Mouse (Mus musculus) megakaryocyte, embryonic 14.5 days (primary cell): ENCODE data around the gene Il4. TPM values are rescaled to one million over a fixed set of nuclear protein-coding genes. Genes with fewer than 3 reads are reported as not detected.

Experiments used
- H3K27me3 ChIP-seq: replicated peaks from 2 replicates; pipeline ENCODE3; 2012; ENCODE audit warnings: inconsistent platforms
- H3K36me3 ChIP-seq: replicated peaks from 2 replicates; pipeline ENCODE3; 2012; ENCODE audit warnings: low read length, inconsistent platforms, mixed read lengths
- H3K4me1 ChIP-seq: 2 replicates; pipeline ENCODE4 v1.6.1; 2012; ENCODE audit warnings: inconsistent platforms
- H3K4me3 ChIP-seq: replicated peaks from 2 replicates; pipeline ENCODE3; 2012; ENCODE audit warnings: moderate library complexity, mild to moderate bottlenecking, inconsistent platforms
- H3K9me3 ChIP-seq: 2 replicates; pipeline ENCODE4 v1.6.1; 2012; ENCODE audit warnings: inconsistent platforms
- FLI1 ChIP-seq: IDR thresholded peaks from 2 replicates; pipeline ENCODE4 v1.6.1; 2012; ENCODE audit warnings: low read length, inconsistent platforms, mixed read lengths
- GATA1 ChIP-seq: IDR thresholded peaks from 3 replicates; pipeline ENCODE4 v1.6.1; 2012; ENCODE audit warnings: mixed read lengths, low read length, inconsistent platforms, borderline replicate concordance
- polyA plus RNA-seq: library from polyadenylated mRNA; stranded (reverse); fragments of >175 nt; gene quantifications from 2 replicates; pipeline ENCODE4 v1.2.3, GENCODE M21; 2012; ENCODE audit warnings: low replicate concordance; ENCODE audit not compliant: insufficient read depth

Gene Il4
- polyA plus RNA-seq, 1 experiment = not detected

DNA sequence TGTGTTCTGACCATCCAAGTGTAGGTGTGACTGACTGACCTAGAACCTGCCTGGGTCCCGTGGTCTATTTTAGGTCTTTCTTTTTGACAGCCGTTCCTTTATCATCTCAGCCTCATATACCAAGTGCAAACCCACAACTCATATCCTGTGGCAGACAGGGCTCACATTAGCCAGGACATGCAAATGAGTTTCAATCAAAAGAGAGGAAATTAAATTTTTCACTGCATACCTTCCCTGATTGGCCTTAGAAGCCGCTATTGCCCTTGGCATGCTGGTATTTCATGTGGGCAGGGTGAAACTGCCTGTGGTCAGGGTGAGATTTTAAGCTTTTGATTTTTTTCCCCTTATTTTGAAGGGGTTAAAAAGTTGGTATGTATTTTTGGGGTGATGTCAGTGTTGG is 8.8 kb downstream of the Il4 start:
- Histone ChIP-seq H3K36me3 (peaks cover 11% of the 10 kb centered on the region), H3K9me3 (peaks cover 5% of the 10 kb centered on the region), H3K4me1 (peaks cover 56% of the 10 kb centered on the region)

DNA sequence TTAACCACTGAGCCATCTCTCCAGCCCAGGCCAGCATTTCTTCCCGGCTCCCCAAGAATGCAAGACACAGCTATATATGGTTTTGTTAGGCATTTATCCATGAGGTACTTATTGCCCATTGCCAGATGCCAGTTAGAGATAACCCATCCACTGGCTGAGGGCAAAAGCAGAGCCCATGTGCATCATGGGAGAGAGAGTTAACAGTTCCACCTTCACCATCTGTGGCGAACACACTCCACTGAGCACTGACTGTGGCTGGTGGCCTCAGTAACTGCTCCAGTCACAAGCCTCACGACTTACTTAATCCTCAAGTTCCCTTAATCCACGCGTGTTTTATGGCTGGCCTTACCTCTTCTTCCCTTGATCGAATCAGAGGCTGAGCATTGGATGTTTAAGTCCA is 9.2 kb downstream of the Il4 start:
- H3K4me1 ChIP-seq = peaks cover 51% of the 10 kb centered on the region
- H3K9me3 ChIP-seq = peaks cover 5% of the 10 kb centered on the region
- peak overlapping the region; percentile 60 for H3K4me3 ChIP-seq
- peaks cover 11% of the 10 kb centered on the region for H3K36me3 ChIP-seq
- no peak for TF ChIP-seq FLI1
- TF ChIP-seq GATA1 = no peak
- H3K27me3 ChIP-seq = peaks cover 5% of the 10 kb centered on the region

More for the DNA sequence above, 8.8 kb downstream of the Il4 start:
- no peak for TF ChIP-seq GATA1
- no peak for TF ChIP-seq FLI1
- Histone ChIP-seq H3K27me3 (peaks cover 5% of the 10 kb centered on the region), H3K4me3 (no peak overlapping the region)

DNA sequence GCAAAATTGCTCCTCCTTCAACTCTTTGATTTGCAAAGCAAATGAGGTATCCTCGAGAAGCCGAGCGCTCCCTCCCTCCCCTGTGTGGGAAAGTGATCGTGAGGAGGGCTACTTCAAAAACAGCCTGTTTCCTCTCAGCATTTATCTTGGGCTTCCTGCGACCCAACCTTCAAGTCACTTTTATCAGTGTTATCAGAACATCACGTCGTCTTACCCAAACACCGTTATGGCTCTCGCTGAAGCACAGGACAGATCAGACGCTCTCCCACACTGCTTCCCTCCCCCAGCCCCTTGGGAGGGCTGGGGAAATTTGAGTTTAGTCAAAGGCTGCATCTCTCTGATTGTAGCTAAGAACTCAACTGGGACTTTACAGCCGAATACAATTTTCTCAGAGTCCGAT is 12.9 kb downstream of the Il4 start:
- H3K36me3 ChIP-seq = peaks cover 21% of the 10 kb centered on the region
- H3K4me3 ChIP-seq = peak overlapping the region; percentile 34
- H3K9me3 ChIP-seq = no peaks in the 10 kb centered on the region
- TF ChIP-seq FLI1 = no peak
- no peak for TF ChIP-seq GATA1
- H3K27me3 ChIP-seq = peaks cover 5% of the 10 kb centered on the region
- H3K4me1 ChIP-seq = peaks cover 50% of the 10 kb centered on the region

DNA sequence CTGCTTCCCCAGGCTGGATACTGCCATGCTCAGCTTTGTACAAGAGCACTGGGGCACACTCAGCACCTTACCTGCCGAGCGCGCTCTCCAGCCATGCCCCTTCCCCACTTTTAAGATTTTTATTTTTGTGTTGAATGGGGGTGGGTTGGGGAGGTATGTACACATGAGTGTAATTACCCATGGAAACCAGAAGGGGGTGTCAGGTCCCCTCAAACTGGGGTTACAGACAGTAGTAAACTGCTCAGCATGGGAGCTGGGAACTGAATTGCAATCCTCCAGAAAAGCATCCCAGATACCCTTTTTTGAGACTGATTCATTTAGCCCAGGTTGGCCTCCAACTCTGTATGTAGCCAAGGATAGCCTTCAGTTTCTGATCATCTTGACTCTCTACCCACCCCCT is 13.5 kb downstream of the Il4 start:
- Histone ChIP-seq H3K4me1 (peaks cover 46% of the 10 kb centered on the region), H3K4me3 (no peak overlapping the region), H3K36me3 (peaks cover 27% of the 10 kb centered on the region), H3K9me3 (no peaks in the 10 kb centered on the region), H3K27me3 (peaks cover 5% of the 10 kb centered on the region)
- TF ChIP-seq GATA1 (no peak), FLI1 (no peak)

DNA sequence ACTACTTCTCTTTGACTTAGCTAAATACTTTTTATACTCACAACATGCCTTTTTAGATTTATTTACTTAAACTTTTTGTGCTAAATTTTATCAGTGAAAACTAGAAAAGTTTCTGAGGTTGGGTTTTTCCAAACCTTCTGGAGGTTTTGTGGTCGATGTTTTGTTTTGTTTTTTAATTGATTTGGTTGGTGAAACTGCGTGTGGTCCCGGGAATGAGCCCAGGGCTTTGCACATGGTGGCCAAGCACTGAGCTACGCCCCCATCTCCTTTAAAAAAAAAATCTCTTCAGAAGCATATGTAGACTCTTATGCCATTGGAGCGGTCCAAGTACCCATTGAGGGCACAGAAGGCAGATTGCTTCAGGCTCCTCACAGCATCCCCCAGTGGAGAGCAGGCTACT is 27.4 kb downstream of the Il4 start:
- Histone ChIP-seq H3K4me1 (peaks cover 43% of the 10 kb centered on the region), H3K36me3 (peaks cover 69% of the 10 kb centered on the region), H3K9me3 (peaks cover 3% of the 10 kb centered on the region; the same call in 1 of the 2 replicates), H3K27me3 (no peaks in the 10 kb centered on the region), H3K4me3 (no peak overlapping the region)
- TF ChIP-seq GATA1 (no peak), FLI1 (no peak)

DNA sequence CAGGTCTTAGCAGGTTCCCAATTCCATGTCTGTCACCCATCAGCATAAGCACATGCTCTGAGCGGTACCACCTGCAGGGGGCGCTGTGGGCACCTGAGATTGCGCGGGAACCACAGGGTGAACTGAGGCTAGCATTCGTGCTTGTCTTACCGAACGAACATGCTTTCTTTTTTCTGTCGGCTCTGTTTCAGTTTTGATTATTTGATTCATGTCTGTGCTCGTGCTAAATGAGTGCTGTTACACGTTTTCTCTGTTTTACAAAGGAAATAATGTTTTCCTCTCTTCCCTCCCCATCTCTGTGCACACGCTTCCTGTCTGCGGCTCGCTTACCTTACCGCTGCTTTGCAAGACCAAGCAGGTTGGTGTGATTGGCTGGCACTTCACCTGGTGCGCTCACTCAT is 28.1 kb downstream of the Il4 start:
- peaks cover 3% of the 10 kb centered on the region; the same call in 1 of the 2 replicates for H3K9me3 ChIP-seq
- TF ChIP-seq FLI1 = no peak
- TF ChIP-seq GATA1 = no peak
- H3K27me3 ChIP-seq = no peaks in the 10 kb centered on the region
- peaks cover 47% of the 10 kb centered on the region for H3K4me1 ChIP-seq
- H3K4me3 ChIP-seq = peak overlapping the region; percentile 89
- peaks cover 65% of the 10 kb centered on the region for H3K36me3 ChIP-seq

DNA sequence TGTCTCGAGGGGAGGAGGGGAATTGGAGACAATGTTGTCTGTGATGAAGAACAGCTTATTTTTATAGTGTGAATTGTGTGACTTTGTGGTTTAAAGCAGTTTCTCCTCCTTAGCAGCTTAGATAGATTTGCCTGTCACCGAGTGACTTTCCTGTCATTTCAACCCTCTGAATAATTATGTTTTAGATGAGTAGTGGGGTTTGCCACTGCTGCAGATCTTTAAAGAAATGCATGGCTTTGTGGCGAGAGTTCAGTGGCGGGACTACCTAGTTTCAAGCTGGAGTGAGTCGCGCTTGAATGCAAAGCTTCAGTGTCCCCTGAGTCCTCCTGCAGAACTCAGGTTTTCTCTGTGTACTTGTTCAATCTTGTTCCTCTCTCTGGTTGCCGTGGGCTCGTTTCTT is 30.2 kb downstream of the Il4 start:
- no peaks in the 10 kb centered on the region for H3K9me3 ChIP-seq
- H3K4me3 ChIP-seq = no peak overlapping the region
- H3K4me1 ChIP-seq = peaks cover 50% of the 10 kb centered on the region
- peaks cover 63% of the 10 kb centered on the region for H3K36me3 ChIP-seq
- TF ChIP-seq FLI1 (no peak), GATA1 (no peak)
- no peaks in the 10 kb centered on the region for H3K27me3 ChIP-seq

DNA sequence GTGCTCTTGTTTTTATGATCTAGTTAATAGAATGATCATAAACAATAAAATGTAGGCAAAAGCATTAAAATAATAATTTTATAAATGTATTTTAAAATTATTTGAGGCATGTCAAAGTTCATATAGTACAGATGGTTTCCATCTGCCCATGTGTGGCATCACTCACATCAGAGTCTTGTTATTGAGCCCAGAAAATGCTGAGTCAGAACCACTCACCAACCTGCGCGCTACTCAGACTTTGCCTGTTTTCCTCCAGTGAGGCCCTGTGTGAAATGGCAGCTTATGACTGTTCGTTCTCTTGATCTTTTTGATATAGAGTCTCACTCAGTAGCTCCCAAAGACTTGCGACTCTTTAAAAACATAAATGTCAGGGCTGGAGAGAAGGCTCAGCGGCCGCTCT is 33.0 kb downstream of the Il4 start:
- H3K27me3 ChIP-seq = no peaks in the 10 kb centered on the region

DNA sequence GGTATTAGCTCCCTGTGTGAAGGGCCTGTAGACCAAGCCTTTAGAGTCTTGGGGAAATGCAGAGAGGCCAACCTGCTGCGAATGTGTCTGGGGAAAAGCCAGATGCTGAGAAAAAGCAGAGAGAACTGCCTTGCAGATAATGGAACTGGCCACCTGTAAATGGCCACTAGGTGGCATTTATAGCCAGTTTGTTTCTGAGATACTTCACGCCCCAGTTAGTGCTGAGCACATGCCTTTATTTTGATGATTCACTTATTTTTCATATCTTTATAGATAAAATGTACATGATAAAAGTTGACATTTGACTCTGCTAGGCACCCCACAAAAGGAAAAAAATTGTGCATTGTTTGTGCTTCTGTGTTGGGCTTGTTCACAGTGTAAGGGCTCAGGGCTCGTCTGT is 33.6 kb downstream of the Il4 start:
- no peak overlapping the region for H3K4me3 ChIP-seq
- H3K27me3 ChIP-seq = no peaks in the 10 kb centered on the region
- TF ChIP-seq FLI1 (no peak), GATA1 (no peak)
- H3K9me3 ChIP-seq = no peaks in the 10 kb centered on the region
- peaks cover 21% of the 10 kb centered on the region for H3K4me1 ChIP-seq
- H3K36me3 ChIP-seq = peaks cover 71% of the 10 kb centered on the region

More for the DNA sequence above, 33.0 kb downstream of the Il4 start:
- TF ChIP-seq FLI1 (no peak), GATA1 (no peak)
- Histone ChIP-seq H3K36me3 (peaks cover 67% of the 10 kb centered on the region), H3K9me3 (no peaks in the 10 kb centered on the region), H3K4me1 (peaks cover 27% of the 10 kb centered on the region), H3K4me3 (no peak overlapping the region)

DNA sequence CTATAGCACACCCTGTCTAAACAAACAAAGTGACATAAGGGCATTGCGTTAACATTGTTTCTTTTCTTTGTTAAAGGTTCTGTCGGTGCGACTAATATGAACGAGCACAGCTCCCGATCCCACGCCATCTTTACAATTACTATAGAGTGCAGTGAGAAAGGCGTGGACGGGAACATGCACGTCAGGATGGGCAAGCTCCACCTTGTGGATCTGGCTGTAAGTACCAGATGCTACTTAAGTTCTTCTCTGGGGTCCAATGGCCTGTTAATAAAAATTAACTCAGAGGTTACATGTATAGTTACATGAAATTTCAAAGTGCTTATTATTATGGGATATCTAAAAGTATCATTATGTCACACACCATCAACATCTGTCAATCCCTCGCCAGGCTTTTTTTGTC is 35.3 kb downstream of the Il4 start:
- Histone ChIP-seq H3K9me3 (no peaks in the 10 kb centered on the region), H3K4me1 (peaks cover 18% of the 10 kb centered on the region), H3K36me3 (peaks cover 67% of the 10 kb centered on the region), H3K4me3 (no peak overlapping the region), H3K27me3 (no peaks in the 10 kb centered on the region)
- TF ChIP-seq FLI1 = no peak
- TF ChIP-seq GATA1 = no peak

DNA sequence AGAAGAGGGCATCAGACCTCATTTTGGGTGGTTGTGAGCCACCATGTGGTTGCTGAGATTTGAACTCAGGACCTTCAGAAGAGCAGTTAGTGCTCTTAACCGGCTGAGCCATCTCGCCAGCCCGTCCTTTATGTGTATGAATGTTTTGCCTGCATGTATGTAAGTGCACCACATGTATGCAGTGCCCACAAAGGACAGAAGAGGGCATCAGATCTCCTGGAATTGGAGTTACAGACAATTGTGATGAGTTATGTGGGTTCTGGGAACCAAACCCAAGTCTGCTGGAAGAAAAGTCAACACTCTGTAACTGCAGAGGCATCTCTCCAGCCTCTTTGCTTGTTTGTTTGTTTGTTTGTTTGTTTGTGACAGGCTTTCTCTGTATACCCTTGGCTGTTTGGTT is 37.9 kb downstream of the Il4 start:
- Histone ChIP-seq H3K36me3 (peaks cover 59% of the 10 kb centered on the region), H3K4me1 (peaks cover 16% of the 10 kb centered on the region), H3K9me3 (no peaks in the 10 kb centered on the region), H3K4me3 (no peak overlapping the region), H3K27me3 (no peaks in the 10 kb centered on the region)
- no peak for TF ChIP-seq GATA1
- TF ChIP-seq FLI1 = no peak
